Mouse (Mus musculus): ENCODE measurements around the gene Dnajc3.
"Not testable (repeated sequence)": the region's sequence is repeated elsewhere in the genome, so short reads cannot be mapped to it uniquely, and the experiment has no call there.

The Dnajc3 gene

DNA sequence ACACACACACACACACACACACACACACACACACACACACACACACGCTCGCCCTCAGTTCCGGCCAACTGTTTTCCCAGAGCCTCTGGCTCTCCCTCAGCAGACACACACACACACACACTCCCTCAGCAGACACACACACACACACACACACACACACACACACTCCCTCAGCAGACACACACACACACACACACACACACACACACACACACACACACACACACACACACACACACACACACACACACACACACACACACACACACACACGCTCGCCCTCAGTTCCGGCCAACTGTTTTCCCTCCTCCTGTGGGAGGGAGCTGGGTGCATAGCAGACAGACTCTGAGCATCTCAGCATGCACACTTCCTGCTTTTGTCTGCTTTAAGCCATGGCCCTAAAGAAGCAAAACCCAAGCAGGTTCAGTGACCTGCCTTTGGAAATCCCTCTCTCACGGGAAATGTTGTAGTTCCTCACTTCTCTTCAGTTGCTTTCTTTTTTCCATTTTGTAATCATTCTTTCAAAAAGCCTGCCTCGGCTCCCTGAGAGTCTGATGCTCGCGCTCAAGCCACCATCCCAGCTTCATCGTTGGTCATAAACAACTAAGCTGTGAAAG lies 44.8 kb downstream of the Dnajc3 start:
- not testable (repeated sequence) for DNase-seq (ENCODE audit: low read depth, low spot score)

DNA sequence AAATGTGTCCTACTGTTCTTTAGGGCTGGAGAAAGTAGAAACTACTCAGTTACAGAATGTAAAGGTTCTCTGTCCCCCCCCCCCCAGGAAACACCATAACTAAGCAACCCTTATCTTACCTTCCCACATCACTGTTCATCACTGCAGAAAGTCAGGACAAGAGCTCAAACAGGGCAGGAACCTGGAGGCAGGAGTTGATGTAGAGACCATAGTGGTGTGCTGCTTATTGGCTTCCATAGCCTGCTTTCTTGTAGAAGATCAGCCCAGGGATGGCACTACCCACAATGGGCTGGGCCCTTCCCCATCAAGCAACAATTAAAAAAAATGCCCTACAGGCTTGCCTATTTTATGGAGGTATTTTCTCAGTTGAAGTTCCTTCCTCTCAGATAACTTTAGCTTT lies 45.6 kb downstream of the Dnajc3 start:
- no peak for DNase-seq (ENCODE audit: low read depth, low spot score)

DNA sequence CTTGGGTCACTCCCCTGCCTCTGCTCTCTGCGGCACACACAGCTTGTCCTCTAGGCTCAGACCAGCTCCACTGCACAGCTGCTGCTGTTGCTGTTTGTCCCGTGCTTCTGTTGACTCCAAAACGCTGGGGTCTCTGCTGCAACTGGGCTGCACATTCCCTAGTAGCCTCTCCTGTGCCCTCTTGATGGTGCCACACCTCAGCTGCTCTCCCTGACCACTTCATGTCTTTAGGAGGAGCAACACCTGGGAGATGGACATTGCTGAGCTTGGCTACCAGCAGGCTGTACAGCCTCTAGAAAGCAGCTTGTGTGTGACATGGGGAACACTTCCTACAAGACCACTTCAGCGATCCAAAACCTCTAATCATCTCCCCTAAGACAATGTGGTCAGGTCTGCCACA lies 46.4 kb downstream of the Dnajc3 start:
- DNase-seq (ENCODE audit: low read depth, low spot score), result no peak

DNA sequence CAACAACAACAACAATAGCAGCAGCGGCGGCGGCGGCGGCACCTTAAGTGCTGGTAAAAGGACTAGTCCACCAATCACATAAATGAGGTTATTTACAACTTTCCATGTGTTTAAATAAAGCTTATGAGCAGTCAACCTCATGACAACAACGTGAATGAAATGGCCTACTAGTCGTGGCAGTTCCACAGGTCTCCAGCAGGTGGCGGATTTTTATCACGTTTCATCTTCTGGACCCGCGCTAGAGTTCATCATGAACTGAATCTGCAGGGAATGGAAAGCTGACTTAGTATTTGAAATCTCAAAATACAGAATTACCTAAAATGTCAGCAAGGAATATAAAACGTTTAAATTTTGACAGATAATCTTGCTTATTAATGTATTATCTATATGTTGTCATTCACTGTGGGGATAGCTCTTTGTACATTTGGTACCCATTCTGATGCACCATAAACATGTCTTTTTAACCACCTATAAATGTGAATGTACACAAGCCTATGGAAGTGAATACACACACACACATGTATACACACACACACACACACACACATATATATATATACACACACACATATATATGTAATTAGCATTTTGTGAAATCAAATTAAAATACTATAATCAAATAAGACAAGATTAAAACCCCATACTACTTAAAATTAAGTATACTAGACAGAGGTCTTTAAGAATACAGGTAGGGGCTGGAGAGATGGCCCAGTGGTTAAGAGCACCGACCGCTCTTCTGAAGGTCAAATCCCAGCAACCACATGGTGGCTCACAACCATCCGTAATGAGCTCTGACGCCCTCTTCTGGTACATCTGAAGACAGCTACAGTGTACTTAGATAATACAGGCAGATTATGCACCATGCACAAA lies 49.1 kb downstream of the Dnajc3 start:
- DNase-seq (ENCODE audit: low read depth, low spot score), result peak; percentile 37

DNA sequence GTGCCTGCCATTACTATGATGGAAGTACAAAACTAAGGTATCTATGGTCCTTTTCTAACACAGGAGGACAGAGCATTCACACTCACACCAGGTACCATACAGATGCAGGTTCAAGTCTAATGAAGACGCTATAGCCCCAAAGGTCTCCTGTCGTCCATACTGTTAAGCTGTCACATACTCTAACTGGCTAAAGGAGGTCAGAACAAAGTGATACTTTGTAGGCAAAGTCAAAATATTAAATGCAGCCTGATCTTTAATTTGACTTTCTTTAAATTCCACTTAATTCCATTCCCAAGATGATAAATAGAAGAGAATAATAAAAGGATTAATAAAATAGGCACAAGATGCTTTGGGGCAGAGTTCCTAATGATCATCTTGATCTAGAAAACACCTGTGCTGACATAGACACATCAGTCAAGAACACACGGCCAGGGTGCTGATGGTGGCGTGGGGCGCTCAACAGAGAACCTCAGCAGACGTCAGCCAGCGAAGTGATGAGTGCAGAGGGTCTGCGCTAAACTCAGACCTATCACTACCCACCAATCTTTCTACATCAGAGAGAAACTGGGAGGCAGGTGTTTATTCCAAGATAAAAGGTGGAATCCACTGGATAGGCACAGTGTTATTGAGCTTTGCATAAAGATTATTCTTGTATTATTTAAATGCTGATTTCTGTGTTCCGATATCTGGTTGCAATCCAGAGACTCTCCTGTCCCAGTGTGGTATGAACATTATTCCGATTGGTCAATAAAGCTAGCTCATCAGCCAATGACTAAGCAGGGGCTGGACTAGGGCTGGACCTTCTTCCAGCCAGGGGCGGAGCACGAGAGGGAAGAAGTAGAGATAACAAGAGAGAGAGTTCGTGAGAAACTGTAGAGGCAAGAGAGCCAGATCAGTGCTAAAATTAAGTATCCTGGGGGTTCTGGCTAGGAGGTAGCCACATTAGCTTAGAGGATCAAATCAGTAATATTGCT lies 50.0 kb downstream of the Dnajc3 start:
- no peak for DNase-seq (ENCODE audit: low read depth, low spot score)

DNA sequence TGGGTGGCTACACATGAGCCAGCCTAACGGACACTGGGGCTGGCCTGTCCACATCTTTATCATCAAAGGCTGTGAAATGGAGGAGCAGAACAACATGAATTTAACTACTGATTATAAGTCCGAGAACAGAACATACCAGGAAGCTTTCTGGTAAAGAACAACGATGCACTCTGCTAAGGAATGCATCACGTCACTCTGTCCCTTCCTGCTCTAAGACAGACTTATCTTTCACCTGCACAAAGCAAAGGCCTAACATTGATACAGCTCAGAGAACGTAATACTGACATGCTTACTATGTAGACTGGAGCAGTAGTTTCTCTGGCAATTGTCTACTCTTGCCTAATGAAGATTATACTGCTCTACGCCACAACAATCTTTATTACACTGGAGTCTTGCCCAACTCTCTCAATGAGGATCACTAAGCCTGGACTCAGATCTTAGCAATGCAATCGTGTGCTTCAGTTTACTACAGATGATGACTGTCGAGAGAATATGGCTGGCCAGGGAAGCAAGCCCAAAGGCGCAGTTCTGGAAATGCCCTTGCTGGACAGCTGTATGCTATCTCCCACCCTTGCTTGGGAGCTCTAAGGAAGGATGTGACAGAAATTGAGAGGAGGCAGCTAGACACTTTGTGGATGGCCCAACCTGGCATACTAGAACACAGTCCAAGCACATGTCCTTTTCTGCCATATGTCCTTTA lies 57.6 kb downstream of the Dnajc3 start:
- DNase-seq (ENCODE audit: low read depth, low spot score), result no peak

DNA sequence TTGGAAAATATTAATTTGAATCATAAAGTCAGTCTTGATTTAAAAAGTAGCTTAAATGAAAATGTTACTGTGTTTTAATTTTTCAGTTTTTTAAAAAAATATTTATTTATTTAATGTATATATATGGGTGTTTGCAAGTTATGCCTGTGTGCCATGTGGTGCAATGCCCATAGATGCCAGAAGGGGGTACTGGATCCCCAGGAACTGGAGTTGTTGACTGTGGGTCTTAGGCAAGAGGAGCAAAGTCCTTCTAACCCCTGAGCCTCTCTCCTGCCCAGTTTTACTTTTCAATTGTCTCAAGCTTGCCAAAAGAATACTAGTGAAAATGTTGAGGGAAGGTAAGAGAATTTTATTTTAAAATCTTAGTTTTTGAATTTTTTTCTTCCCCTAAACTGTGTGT lies 65.5 kb downstream of the Dnajc3 start:
- DNase-seq (ENCODE audit: low read depth, low spot score), result no peak

DNA sequence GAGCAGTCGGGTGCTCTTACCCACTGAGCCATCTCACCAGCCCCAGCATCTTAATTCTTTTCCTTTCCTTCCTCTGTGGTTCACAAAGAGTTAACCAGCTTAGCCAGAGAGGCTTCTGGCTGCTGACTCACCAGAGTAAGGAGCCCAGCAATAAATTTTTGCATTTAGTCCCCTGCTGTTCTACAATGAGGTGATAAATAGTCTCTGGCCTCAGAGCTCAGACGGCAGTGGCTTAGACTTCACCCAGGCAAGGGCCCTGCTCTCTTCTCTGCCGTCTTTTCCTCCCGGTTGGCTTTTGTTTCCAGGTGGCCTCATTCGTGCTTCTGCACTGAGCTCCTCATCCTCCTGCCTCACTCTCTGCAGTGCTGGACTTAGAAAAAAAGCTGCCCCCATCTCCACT lies 68.1 kb downstream of the Dnajc3 start:
- DNase-seq (ENCODE audit: low read depth, low spot score), result no peak

DNA sequence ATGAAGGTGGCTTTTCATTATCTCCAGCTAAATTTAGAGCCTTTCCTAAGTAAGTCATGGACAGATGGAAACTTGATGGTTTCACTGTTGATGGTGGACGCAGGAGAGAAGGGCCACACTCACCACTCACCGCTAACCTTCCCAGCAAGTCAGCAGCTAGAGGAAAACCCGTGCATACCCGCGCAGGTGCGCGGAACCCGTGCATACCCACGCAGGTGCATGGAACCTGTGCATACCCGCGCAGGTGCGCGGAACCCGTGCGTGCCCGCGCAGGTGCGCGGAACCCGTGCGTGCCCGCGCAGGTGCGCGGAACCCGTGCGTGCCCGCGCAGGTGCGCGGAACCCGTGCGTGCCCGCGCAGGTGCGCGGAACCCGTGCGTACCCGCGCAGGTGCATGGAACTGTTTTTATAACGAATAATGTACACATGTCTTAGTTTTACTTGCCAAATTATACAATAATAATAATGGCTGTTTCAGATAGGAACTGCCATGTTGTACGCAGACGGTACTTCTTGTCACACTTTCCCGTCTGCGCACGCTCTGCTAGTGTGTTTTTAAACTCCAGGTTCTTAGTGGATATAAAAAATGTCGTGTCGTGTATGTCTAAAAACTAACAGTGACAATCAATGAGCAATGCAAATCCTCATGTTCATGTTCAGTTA lies 68.8 kb downstream of the Dnajc3 start:
- no peak for DNase-seq (ENCODE audit: low read depth, low spot score)

DNA sequence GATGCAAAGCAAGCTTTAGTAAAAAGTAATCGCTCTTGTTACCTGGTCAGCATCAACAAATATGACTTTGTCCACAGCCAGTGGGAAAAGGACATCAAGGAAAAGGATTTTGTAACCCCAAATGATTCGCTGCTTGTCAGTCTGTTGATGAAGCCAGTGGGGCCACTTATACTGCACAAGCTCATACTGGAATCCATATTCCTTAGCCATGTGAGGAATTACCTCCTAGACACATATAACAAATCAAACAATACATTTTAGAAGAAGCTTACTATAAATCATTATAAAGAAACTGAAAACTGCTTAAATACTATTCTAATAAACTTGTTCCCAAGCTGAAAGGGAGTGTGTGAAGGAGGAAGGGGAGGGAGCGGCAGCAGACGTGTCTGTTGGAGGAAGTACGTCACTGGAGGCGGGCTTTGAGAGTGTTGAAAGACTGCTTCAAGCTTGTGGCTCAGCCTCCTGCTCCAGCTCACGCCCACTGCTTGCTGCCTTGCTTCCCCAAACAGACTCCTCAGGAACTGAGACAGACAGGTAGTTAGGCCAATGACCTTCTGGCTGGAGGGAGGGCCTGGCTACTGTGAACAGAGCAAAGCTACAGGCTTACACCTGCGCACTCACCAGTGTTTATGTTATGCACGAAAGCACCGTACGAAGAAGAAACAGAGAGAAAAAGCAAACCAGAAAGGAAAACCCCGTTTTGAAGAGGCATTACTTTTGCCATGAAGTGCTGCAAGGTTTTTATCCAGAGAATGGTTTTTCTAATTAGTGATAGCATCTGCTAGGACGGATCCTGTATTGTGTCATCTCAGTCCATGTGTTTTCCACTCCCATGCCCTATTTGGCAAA lies 69.6 kb downstream of the Dnajc3 start:
- DNase-seq (ENCODE audit: low read depth, low spot score), result peak; percentile 99

DNA sequence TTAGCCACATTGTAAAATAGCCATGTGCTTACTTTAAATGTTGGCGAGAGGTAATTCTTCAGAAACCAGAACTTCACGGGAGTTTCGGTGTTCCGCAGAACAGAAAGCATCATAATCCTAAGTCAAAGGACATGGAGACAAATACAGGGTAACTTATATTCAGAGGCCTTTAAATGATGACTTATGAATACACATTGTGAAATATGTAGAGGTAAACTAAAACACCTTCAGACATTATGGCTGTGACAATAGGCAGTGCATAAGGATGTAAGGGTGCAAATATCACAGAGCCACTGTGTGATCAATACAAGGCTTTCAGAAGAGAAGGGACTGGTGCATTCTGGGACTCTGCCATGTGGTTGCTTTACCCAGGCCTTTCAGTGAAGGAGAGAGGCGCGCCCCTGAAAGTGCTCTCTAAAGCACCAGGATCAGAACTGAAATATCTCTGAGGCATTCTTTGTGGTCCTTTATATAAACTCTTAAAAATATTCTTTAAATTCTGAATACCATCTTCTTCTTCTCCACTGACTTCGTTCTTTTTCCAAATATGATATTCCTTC lies 70.3 kb downstream of the Dnajc3 start:
- DNase-seq (ENCODE audit: low read depth, low spot score), result no peak

DNA sequence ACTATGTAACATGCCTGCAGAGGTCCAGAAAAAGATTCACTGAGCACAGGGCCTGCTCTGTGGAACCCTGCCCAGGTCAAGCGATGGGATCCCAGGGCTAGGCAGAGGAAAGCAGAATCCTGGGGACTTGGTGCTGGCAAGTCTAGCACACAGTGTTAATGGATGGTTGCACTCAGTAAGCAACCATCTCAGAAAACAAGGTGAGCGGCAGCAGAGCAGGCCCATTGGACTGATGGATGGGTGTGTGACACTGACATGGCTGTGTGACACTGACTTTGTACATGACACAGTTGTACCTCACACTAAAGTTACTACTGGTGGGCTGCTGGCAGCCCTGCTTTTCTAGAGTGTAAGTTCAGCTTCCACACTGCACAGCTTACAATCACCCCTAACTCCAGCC lies 71.8 kb downstream of the Dnajc3 start:
- no peak for DNase-seq (ENCODE audit: low read depth, low spot score)

DNA sequence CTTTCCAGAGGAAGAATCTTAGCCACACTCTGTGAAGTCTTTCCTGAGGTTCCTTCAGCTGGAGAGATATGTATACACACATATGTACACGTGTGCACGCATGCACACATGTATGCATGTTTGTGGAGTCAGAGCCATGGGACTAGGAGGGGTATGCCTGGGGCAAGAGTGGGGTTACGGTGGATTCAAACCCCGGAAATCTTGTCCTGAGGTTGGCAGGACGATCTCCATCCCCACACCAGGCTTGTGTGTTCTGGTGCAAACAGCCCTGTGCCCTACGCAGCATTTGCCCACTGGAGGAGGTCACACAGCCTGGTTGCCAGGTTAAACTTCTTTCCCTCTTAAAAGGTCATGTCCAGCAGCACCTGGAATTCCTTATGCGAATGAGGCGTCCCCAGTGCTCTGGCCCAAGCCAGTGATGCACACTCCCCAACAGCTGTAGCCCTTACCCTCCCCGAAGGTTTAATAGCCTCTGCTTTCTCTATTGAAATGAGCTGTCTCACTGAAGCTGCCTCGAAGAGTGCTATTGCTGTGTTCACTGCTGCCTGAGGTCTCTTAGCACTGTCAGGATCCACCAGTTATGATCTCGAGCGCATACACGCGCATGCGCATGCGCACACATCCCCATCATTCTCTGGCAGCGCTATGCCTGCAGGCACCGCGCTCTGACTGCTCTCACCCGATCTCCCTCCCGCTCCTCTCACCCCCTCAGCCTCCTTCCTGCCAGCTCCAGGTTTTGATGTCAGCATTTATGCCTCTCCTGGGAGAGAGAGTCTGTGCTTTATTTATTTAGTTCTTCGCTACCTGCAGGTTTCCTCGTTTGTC lies 75.0 kb downstream of the Dnajc3 start:
- peak; percentile 21 for DNase-seq (ENCODE audit: low read depth, low spot score)

DNA sequence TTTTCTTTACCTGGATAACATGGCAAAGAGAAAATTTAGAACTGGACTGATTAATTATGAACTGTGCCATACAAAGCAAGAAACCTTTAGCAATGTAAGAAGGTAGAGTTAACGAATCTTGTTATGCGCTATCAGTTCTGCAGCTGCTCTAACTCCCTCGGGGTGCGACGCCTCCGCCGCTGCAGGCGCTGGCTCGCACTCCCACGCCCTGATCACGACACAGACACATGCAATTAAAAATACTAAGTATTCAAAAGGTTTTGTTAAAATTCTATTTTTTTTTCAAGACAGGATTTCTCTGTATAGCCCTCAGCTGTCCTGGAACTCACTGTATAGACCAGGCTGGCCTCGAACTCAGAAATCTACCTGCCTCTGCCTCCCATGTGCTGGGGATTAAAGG lies 75.8 kb downstream of the Dnajc3 start:
- DNase-seq (ENCODE audit: low read depth, low spot score), result no peak

DNA sequence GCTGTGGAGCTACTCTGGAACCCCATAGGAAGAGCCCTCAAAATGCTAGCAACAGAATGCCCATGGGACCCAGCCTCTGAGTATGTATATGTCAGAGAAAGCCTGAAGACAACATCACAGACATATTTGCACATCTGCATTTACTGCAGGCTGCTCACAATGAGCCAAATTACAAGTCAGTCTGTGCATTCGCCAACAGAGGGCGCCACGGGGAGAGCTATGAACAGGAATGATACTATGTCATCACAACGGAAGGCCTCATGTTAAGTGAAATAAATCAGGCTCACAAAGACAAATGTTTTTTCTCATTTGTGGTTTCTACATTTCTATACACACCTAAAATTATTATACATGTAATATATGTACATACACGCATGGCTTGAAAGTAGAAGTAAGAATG lies 88.1 kb downstream of the Dnajc3 start:
- no peak for DNase-seq (ENCODE audit: low read depth, low spot score)

DNA sequence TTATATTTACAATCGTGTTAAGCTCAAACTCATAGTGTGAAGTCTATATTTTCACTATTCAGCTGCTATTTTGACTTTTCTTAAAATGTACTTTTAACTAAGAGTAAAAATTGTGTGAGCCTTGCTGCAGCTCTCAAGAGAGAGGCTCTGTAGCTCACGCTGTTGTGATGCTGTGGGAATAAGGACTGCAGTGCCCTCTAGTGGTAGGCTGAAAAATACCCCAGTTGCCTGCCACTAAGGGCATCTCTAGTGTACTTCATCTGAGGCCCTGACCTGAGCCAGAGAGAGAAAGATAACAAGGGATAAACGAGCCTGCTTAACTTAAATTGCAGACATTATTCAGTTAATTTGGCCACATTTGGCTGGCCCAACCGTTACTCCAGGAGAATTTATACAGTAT lies 89.4 kb downstream of the Dnajc3 start:
- DNase-seq (ENCODE audit: low read depth, low spot score), result peak; percentile 67

DNA sequence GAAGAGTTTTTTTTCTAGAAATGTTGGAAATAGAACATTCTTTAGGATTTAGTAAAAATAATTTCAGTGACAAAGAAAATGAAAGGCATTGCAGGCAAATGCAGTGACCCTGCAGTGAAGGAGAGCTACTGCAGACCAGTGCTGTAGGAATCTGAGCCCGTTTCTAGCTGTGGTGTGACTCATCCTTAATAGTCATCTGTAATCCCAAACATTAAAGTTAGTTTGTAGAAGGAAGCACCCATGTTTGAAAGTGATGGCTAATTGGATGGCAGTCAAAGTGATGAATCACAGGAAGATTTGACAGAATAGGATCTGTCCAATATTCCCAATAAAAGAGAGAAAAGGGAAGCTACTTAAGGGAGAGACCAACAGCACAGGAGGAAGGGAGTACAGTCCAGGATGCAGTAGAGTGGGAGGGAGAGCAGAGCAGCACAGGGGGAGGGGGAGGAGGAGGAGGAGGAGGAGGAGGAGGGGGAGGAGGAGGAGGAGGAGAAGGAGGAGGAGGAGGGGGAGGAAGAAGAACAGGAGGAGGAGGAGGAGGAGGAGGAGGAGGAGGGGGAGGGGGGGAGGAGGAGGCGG lies 90.0 kb downstream of the Dnajc3 start:
- no peak for DNase-seq (ENCODE audit: low read depth, low spot score)
